13 mouse cellular contexts compared by ENCODE assay signal in genomic region chr7:135660314-135660713, GRCm38 (mm10).
"Had no signal": no experiment of that assay in that cellular context is flagged by ENCODE, and none has a peak within 500 bp of the region (broad histone marks: within the 10 kb centered on the region; RNA-seq: fewer than 3 reads in every experiment).

No protein-coding gene starts in this region.

- H3K27ac ChIP-seq: neural tube, embryonic 13.5 days; neural tube, embryonic 15.5 days; stomach, embryonic 15.5 days; stomach, postnatal 0 days had no signal

- H3K4me3 ChIP-seq: neural tube, embryonic 13.5 days; neural tube, embryonic 15.5 days; stomach, embryonic 15.5 days had no signal

- H3K27me3 ChIP-seq: neural tube, embryonic 13.5 days; neural tube, embryonic 15.5 days; stomach, embryonic 15.5 days had no signal

- DNase-seq: retina, postnatal 1 day; right cerebral cortex, adult 18-20 months; right cerebral cortex, postnatal 14 days; right cerebral cortex, postnatal 25 days; right cerebral cortex, postnatal 4 days; spleen, adult 18-20 months; thymus, adult 18-20 months; thymus, postnatal 14 days; thymus, postnatal 4 days had no signal
